Mouse (Mus musculus) embryo, embryonic 9.5 days (tissue): ENCODE results near the gene Rgs10.

Experiments used
- DNase-seq: peaks from one replicate; pipeline ENCODE4 v3.0.0-alpha.2; 2017; ENCODE audit errors: extremely low spot score

Gene Rgs10

DNA sequence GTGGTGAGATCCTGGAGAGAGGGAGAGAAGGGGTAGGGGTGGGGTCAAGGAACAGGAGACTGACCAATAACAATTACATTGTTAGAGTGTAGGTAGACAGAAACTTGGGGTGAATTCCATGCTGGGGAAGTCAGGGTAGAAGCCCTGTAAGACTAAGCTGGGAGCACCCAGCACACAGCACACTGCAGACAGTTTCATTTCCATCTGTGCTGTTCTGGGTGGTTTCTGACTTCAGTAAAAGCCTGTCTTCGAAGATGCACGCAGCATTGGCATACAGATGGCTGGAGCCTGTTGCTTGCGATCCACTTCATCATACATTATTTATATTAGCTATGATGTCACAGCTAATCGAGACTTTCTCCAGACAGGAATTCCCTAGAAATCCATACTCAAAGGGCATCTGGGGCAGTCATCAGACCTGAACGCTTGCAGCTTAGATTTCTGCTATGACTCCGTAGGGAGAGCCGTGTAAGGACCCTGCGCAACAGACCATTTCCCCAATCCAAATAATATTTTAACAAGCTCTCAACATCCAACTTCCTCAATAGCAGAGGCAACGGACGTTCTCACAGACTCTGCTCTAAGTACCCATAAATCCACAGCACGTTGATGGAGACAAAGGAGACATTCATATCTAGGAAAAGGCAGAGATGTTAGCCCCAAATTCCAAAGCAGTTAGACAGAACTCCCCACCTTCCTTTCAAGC, 7.7 kb downstream of the Rgs10 start:
- no peak for DNase-seq

DNA sequence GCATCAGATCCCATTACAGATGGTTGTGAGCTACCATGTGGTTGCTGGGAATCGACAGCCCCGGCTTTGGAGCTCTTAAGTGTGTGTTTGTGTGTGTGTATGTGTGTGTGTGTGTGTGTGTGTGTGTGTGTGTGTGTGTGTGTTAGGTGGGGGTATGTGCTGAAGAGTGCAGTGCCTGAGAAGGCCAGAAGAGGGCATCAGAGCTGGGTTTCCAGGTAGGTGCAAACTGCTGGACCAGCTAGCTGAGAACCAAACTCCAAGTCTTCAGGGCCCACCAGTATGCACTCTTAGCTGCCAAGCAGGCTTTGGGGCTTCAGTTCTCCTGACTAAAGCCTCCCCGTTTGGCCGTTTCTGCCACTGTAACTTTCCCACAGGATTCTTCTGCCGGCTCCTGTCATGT, 10.3 kb downstream of the Rgs10 start:
- no peak for DNase-seq

DNA sequence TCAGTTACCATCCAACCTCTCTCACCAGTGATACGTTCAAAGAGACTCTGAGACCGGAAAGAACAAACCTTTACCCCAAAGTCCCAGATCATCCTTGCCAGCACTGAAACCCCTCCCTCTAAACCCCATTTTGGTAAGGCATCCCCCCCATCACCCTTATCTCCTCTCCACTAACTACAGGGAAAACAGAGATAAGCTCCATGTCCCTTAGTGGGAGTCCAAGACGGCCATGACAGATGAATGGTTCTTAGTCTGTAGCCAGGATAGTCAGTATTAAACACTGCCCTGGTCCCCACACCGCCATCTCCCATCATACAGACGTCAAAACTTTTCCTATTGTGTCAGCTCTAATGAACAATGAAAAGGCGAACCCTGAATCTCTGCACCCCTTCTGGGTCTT, 14.6 kb downstream of the Rgs10 start:
- DNase-seq = no peak

DNA sequence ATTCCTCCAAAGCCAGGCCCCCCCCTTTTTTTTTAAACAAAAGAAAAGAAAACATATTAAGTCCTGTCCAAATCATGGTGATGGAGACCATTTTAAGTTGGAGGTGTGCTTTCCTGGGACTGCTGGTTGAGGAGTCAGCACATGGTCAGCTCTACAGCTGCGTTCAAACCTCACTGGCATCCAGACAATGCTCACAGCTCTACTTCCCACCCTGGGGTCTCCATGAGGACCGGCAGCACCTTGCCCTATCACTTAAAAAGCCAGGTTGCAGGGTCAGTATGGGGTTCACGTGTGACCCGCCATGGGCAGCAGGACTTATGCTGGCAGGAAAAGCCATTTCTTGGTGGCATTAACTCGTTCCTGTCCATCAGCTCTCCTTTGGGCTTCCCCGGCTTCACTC, 15.0 kb downstream of the Rgs10 start:
- no peak for DNase-seq

DNA sequence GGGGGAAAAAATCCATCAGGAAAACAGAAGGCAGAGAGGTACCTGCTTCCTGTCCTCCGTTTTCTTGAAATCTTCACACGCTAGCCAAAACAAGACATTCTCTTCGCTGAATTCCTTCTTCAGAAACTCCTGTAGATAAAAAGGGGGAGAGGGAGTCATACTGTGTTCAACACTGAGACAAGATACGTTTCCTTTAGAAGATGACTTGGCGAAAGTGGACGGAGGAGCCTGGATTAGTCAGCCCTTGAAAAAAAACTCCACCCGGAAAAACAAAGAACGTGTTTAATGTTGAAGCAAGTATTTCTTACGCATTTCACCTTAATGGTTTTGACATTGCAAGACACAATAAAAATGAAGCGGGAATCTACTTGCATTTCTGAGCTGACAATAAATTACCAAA, 15.4 kb downstream of the Rgs10 start:
- DNase-seq = no peak

- no peak for DNase-seq
Observed at GRCm38 (mm10) chr7:128402577-128402976, 16.0 kb downstream of the Rgs10 start.

DNA sequence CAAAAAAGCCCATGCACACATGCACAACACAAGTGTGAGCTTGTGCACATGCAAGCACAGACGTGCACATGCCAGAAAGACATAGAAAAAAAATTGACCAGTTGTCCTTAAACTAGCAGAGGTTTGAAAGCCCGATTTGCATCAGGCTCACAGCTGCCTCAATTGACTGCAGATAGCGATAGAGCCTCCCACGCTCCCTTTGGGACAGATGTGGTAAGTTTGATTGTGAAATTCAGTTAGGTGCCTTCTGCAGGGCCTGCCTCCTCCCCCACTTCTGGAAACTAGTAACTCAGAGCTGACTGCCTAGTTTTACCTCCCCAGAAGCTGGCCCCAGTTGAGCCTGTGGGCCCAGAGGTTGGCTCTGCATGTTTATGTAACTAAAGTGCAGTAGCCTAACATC, 19.9 kb downstream of the Rgs10 start:
- DNase-seq = no peak

DNA sequence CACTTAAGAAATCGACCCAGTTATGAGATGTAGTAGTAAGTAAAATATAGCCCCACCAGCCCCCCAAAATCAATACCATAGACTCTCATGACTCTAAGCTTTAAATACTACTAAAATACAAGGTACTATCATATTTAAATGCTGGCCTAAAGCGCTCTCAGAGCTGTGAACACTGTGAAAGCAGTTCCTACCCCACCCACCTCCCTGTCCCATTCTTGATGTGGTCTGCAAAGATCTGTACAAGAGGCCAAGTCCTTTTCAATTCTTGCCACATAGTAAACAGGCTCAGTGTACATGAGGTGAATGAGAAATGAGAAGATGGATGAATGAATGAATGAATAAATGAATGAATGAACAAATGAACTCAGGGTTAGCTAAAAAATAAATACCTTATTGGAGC, 21.5 kb downstream of the Rgs10 start:
- DNase-seq = no peak

DNA sequence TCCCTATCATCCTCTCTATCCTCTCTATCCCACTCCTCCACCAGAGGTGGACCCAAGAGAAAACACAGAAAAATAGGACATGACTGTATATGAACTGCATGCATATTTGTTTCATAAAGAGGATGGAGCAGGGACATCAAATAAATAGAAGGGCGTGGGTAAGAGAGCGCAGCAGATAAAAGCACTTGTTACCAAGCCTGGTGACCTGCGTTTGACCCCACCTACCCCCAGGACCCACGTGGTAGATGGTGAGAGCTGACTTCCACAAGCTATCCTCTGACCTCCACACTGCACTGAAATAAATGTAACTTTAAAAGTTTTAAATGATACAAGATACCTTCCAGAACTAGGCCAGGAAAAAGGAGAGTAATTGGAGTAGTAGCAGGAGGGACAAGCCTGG, 24.8 kb downstream of the Rgs10 start:
- DNase-seq = no peak

- no peak for DNase-seq
Observed at GRCm38 (mm10) chr7:128392972-128393314, 25.6 kb downstream of the Rgs10 start.

- no peak for DNase-seq
Observed at GRCm38 (mm10) chr7:128392071-128392971, 26.2 kb downstream of the Rgs10 start.

GRCm38 (mm10) chr7:128391267-128392057, 27.1 kb downstream of the Rgs10 start:
- peak; percentile 24 for DNase-seq

DNA sequence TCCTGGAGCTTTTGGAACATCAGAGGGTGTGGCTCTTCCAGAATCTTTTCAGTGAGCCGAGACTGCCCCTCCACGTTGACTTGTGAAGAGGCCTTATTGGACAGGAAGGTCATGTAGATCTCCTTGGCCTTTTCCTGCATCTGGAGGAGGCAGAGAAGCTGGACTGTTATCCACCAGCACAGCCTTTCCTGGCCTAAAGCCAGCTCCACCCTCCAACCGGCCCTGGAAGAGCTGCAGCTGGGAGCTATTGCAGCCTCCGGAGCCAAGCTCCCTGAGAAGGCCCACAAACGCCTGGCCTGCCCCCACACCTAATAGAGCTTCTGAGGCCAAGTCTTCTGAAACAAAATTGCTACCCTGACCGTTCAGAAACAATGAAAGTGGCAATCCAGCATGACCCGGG, 29.6 kb downstream of the Rgs10 start:
- DNase-seq = peak; percentile 29

- no peak for DNase-seq
Observed at GRCm38 (mm10) chr7:128383726-128384463, 34.7 kb downstream of the Rgs10 start.

GRCm38 (mm10) chr7:128383189-128383725, 35.3 kb downstream of the Rgs10 start:
- no peak for DNase-seq

DNA sequence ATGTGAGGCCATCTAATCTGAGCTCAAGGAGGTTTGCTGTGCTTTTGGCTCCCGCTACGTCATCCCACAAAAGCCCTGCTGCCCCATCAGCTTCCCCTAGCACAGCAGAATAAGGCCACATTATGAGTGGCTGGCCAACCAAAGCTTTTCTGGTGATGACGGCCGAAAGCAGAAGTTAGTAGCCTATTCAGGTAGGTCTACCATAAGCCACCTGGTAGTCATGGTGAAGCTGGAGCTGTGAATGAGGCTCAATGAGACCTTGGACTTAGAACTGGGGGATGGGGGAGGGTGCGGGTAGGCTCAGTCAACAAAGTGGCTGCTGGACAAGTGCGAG, 36.1 kb downstream of the Rgs10 start:
- DNase-seq = no peak

- DNase-seq = no peak
Observed at GRCm38 (mm10) chr7:128381811-128382526, 36.6 kb downstream of the Rgs10 start.

DNA sequence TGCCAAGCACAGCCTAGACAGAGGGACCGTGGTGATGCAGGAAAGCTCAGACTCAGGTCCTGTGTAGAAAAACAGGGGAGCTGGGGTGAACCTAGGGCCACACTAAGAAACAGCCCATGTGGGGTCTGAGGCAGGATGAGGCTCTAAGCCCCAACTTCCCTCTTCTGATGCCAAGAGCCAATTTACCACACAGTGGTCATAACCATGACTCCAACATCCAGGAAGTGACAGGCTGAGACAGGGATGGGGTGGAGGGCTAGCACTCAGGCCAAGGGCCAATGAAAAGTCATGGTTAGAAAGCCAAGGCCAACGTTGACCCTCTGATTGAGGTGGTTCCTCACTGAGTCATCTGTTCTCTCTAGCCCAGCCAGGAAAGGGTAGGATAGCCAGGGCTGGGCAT, 37.6 kb downstream of the Rgs10 start:
- no peak for DNase-seq

DNA sequence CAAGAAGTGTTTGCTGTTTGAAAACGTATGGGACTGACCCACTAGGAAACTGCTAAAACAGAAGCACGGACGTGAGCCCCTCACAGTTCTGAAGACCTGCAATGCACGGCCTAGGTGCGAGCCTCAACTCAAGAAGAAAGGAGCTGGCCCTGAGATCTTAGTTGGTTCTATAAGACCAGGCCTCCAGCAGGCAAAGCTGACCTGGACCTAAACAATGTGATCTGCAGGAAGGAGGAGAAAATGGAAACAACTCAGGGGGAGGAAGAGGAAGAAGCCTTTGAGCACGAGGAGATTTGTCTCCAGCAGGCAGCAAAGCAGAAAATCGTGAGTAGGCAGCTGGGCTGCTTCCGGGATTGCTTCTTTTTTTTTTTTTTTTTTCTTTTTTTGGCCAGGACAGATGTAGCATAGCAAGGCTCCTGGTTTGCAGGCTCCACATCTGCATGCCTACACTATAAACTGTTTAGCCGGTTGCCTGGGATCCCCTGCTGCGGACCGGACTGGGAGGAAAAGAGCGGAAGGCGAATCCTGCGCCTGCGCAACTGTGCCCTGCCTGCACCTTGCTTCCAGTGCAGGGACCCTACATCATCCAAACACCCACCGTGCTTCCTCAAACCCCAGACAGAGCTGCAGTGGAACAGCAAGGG, 39.3 kb downstream of the Rgs10 start:
- no peak for DNase-seq

DNA sequence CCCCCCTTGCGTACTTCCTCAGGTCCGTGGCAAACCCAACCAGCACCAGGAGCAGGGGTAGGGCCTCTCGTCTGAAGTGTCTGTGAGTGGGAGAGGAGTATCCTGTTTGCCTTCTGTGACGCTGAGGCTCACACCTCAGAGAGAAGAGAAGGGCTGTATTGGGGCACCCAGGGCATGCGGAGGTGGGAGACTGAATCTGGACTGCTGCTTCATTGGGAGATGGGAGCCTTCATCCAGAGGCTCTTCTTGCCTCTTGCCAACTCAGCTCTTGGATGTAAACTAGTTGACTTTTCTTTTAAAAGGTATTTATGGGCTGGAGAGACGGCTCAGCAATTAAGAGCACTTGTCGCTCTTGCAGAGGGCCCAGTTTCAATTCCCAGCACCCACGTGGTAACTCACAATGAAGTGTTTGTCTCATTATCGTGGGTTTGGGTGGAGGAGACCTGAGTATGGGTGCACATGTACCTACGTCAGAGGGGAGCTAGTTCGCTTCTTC, 42.3 kb downstream of the Rgs10 start:
- DNase-seq = no peak
